Mouse (Mus musculus): ENCODE measurements around the gene Rin3.
"Not testable (repeated sequence)": the region's sequence is repeated elsewhere in the genome, so short reads cannot be mapped to it uniquely, and the experiment has no call there.

The Rin3 gene

DNA sequence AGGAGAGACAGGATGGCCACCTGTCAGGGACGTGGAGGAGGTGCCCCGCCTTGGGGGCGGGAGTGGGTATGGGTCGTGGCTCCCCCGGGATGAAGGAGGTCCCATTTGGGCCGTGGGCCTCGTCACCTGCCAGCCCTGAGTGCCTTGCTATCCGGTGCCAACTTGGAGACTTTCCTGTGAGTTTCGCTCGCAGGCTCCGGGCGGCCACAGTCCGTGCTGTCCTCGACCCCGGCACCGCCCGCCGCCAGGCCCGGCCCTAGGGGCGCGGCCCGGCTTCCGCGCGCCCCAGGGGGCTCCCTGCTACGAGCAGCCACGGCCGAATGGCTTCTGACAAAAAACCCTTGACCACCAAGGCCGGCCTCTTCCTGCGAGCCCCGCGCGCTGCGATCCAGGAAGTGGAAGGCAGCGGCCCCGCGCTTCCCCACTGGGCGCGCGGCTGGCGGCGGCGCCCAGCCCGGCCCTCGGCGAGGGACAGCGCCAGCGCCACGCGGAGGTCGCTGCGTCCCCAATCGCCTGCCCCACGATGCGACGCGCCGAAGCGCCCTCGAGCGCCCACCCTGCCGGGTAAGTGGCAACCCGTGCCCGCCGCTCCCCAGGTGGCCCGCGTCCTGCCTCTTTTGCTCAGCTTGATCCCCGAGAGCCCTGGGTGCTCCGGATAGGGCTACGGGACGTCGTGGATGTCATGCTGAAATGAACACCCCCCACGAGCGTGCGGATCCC is at the start of gene Rin3:
TSS of gene Rin3 (plus strand) at position 286 of the 720 bp plus-strand sequence.
- peak in 1 of 2 experiments; percentile 21 for DNase-seq

DNA sequence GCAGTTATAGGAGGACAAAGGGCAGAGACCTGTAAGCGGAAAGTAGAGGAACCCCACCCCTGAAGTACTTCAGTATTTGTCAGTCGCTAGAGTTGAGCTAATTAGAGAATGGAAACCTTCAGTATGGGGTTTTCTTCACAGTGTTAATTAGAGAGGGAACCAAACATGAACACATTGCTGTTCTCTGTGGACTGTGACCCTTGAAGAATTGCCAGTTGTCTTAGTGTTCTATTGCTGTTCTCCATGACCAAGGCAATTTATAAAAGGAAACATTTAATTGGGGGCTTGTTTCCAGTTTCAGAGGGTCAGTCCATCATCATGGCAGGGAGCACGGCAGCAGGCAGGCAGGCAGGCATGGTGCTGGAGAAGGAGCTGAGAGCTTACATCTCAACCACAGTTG is 47.3 kb upstream of the Rin3 start:
- no peak for DNase-seq

DNA sequence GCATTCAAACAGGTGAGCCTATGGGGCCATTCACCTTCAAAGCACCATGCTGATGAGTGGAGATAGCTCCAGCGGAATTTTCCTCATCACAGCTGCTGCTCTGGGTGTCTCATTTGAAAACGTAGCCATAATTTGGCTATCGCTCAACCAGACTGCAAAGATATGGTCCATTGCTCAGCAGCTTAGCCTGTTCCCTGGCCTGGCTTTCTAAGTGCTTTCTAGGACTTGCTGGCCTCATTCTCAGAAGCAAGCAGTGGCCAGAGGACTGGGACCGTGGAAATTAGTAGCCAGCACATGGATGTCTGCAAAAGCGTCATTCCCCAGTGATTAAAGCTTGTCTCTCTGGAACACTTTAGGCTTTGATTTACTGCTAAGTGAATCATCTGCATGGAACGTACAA is 46.5 kb upstream of the Rin3 start:
- no peak for DNase-seq

DNA sequence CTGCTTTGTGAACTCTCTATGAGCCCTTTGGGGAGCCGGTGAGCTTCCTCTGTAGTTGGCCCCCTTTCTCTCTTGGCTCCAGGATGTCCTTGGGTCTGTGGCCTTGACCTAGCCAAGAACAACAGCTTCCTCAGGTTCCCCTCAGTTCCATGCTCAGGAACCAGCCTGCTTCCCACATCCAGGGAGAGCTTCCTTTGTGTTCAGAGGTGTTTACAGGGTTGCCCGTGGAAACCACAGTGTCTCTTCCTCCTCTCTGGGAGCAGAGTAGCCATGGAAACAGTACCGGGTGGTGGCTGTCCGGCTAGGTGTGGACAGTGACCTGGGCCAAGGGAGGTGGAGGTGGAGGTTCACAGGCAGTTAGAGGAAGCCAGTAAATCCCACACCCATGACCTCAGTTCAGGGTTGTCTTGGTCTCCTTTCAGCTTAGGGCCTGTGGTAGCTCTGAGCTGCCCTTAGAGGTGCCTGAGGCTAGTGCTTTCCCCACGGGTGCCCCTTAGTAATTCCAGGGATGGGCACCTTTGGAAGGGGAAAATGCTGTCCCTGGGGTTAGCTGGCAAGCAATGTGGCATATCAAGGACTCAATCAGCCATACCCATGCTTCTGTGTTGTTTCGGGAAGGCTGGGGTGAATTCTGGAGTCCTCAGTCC is 40.6 kb upstream of the Rin3 start:
- DNase-seq = no peak

DNA sequence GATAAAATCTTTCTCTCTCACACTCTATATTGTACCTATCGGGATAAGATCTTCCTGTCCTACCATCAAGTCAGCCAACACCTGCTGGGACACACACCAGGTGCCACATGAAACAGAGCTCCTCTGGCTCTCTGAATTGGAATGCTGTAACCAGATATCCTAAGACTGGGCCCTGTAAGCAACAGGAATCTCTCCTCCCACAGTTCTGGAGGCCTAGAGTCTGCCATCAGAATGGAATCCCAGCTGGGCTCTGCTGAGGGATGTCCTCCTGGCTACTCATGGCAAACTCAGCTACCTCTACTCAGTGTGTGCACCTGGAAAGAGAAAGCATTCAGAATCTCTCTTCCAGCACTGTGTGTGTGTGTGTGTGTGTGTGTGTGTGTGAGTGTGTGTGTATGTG is 38.9 kb upstream of the Rin3 start:
- DNase-seq = no peak

DNA sequence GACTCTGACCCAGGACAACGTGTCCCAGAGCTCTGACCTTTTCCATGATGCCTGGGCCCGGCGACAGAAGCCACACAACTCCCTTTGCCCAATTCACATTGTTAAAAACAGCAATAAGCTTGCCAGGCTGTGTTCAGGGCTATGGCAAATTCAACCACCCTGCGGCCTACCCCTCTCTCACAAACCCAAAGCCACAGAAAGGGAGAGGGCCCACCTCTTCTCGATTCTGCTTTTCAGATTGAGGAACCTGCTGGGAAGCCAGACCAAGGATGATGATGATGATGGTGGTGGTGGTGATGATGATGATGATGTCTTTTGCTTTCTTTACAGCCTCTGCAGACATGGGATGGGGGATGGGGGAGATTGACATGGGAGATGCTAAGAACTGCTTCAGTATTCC is 36.6 kb upstream of the Rin3 start:
- no peak for DNase-seq

DNA sequence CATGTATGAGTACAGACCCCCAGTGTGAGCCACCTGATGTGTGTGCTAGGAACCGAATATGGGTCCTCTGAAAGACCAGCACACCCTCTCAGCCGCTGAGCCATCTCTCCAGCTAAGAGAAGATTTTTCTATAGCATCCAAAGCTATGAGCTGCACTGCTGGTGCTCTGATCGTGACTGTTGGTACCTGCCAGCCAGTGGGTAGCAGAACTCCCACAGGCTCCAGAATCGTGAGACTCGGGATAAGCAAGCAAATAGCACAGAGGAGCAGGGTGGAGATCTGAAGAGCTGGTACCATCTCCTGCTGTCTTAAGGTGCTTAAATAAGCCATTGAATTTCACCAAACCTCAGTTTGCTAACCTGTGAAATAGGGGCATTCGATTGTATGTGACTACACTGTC is 34.7 kb upstream of the Rin3 start:
- no peak for DNase-seq

DNA sequence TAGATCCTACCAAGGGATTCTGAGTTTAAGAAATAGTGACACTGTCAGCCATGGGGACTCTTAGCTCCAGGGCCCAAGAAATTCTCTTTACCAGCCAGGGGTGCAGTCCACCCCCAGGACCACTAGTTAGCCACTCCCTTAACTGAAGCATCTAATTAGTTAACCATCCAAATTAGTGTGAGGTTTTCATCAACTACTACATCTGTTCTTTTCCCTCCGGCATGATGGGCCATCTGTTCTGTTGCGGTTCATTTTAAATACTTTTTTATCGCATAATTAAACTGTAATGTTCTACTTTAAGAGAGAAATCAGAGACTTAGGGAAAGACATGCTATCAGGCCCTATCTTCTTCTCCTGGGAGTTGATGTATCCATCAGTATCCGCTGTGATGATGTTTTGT is 32.5 kb upstream of the Rin3 start:
- no peak for DNase-seq

DNA sequence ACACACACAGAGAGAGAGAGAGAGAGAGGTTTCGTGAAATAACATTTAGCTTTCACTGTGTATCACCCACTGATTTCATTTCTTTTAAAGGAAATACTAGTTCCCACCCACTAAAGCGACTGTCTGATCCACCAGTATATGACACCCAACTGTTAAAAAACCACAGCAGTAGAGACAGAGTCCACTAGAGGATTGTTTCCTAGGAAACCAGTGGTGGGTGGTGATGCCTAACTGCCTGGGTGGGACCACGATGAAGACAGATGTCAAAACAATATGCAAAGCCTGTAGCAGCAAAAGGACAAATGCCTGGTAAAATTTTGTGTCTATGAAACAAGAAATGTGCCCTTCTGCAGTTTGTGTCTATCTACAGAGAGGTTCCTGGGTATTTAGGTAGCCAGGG is 31.8 kb upstream of the Rin3 start:
- DNase-seq = no peak

DNA sequence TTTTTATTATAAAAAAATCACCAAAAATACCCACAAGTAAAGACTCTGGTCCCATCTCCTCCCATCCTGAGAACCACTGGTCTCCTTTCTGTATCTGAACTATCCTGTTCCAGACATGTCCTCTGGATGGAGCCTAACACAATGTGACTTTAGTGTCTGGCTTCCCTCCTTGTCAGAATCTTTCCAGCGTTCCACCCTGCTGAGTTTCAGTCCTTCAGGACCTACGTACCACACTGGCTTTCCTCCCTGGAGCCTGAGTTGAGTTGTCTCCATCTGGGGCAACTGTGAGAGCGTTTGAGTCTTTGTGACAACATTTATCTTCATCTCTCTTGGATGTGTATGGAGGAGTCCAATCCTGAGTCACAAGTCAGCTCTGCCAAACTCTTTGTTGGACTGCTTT is 30.9 kb upstream of the Rin3 start:
- DNase-seq = no peak

DNA sequence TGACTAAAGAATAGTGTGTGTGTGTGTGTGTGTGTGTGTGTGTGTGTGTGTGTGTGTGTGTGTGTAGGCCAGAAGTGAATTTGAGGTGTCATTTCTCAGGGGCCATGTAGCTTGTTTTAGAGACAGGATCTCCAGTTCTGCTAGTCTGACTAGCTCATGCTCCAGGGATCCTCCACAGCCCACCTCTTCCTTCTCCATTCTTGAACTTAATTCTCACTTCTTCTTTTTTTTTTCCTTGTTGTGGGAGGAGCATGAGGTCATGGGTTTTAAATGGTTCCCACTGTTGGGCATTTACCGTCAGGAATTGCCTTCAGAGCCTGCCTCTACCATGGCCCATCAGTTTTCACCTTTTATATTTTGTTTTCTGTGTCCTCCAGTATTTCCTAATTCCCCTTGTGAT is 30.3 kb upstream of the Rin3 start:
- no peak for DNase-seq

DNA sequence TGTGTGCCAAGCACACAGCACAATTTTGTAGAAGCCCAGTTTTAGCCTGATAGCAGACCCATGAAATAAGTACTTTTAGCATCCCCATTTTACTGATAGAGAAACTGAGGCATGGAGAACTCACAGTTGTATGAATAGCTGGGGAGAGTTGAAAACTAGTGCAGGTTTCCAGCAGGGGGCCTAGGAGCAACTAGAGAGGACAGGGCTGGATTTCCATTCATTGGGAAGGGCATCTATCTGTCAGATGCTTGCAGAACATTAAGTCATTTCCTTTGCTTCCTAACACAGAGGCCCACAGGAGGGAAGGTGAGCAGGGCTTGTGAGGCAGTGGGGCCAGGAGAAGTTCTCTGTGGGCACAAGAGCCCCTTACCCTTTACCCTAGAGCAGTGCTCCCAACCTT is 27.8 kb upstream of the Rin3 start:
- no peak for DNase-seq

DNA sequence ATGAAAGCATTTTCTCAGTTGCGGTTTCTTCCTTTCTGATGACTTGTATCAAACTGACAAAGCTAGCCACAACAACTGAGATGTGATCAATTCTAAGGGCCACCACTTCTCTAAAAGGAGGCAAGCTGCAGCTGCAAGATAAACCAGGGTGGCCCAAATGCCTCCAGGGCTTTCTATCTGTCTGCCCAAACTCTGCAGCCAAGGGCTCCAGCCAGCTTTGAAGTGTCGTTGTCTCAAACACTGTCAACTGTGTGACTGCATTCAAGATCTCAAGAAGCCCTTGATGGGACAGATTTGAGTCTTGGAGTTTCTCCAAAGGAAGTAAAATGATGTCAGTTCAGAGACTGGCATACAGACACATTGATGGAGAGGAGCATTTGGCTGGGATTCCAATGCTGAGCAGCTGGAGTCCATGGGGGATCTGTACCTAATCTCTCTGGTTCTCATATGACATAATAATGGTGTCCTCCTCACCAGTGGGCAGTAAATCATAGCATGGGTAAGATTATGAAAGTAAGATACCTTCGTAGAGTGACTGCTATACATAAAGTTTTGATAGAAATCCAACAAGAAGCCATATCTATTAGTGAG is 24.2 kb upstream of the Rin3 start:
- DNase-seq = no peak

DNA sequence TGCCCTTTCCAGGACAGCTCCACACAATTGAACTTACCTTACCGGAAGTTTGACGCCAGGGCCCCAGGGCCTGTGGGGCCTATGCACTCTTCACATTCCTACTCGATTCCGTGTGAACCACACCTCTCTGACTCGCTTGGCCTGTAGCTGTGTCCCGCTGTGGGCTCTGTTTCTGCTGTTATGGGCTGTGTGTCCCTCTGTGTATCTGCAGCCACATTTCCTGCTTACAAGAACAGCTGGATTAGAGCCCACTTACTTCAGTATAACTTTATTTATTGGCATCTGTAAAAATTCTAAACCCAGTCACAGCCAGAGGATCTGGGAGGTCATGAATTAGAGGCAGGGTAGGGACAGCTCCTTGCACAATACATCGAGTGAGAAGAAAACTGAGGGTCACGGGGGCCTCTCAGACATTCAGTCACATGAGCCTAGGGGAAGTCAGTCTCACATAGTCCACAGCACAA is 20.9 kb upstream of the Rin3 start:
- no peak for DNase-seq

DNA sequence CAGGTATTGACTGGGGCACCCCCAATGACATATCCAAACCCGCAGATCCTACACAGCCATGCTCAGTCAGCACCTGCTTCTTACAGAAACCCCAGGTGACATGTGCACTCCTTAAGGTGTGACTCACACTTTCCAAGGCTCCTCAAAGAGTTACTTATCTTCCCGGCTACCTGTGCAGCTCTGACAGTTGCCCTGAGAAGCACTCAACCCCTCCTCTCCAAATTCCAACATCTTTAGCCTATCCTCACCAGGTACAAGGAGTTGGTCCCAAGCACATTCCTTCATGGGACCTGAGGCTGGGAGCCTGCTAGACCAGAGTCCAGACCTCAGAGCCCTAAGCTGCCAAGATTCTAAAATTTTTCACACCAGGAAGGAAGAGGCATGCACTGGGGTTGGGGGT is 20.0 kb upstream of the Rin3 start:
- DNase-seq = no peak

DNA sequence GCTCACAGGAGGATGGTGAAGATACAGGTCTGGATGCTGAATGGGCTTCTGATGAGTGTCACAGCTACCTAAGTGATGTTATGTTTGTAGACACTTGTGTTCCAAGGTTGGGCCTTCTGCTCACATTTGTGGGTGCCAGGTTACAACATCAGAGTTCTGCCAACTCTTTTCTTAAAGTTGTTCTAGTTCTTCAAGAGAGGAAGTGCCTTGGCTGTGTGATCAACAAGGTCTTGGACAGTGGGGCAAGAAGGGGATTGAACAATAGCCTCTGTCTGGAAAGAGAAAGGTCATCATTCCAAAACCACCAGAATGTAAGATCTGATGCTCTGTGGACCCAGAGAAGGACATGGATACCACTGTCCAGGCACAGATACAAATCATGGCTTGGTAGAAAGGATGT is 19.6 kb upstream of the Rin3 start:
- DNase-seq = no peak

DNA sequence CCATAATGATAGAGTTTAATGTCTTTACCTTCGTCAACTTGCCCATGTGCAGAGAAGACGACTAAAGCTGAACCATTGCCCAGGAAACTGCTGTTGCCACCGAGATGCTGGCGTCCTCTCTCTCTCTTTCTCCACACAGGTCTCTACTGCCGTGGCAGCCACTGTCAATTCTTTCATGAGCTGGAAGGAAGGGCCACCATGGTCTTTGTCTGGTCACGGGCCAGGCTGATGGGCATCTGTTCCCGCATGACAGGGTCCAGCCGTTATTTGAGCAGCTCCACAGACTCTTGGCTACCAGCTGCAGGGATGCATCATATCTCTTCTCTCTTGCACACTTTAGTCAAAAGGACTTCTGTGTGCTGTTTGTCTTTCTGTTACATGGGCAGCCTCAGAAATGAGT is 16.4 kb upstream of the Rin3 start:
- no peak for DNase-seq

DNA sequence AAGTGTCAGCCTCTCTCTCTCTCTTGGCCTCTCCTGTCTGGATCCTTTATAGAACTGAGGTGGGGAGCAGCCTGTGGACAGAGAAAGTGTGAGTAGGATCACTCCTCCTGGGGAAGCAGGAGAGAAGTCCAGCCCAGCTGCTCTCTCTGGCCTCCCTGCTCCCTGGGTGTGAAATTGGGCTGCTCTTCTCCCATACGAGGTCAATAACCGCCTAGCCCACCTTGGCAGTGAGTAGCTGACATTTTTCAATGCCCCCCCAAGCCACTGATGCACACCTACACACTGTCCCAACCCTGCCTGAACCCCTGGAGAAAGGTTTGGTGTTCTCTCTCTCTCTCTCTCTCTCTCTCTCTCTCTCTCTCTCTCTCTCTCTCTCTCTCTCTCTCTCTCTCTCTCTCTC is 13.7 kb upstream of the Rin3 start:
- no peak for DNase-seq

DNA sequence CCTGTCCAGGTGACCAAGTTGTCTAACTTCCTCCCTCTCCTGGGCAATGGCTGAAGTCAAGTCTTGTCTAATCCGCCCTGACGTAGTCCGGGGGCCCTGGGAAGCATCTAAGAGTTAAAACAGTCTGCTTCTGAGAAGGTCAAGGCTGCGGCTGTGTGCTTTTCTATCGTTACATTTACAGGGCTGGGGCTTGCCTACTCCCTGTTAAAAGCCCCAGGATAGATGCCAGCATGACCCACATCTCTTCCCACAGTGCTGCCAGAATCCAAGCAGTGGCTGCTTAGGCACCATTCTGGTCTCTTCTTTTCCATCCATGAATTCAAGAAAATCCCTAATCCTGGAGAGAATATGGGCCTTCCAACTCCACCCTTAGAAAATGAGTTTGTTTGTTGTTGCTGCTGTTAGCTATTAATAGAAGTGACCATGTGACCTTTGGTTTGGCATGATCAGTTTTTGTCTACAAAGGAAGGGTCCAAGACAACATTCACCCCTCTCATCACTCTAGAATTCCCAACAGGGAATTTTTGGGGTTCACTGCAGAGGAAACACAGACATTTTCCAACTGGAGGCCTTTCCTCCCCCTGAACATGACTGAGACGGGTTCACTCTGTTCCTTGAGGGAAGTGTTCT is 12.0 kb upstream of the Rin3 start:
- DNase-seq = no peak

DNA sequence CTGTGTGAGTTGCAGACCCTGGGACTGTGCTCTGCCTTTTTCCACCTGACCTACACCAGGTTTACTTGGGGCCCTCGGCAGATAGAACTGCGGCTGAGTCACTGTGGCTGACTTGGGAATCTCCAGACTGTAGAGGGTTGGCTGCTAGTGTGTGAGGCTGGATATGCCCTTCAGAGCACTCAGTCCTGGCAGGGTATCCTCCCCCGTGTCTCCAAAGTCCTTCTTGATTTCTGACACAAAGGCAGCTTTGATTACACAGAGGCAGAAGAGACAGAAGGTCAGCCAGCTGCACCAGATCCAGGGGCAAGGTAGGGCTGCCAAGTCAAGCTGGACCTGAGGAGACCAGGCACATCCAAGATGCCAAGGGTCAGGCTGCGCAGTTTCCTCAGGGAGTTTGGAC is 11.4 kb upstream of the Rin3 start:
- no peak for DNase-seq

DNA sequence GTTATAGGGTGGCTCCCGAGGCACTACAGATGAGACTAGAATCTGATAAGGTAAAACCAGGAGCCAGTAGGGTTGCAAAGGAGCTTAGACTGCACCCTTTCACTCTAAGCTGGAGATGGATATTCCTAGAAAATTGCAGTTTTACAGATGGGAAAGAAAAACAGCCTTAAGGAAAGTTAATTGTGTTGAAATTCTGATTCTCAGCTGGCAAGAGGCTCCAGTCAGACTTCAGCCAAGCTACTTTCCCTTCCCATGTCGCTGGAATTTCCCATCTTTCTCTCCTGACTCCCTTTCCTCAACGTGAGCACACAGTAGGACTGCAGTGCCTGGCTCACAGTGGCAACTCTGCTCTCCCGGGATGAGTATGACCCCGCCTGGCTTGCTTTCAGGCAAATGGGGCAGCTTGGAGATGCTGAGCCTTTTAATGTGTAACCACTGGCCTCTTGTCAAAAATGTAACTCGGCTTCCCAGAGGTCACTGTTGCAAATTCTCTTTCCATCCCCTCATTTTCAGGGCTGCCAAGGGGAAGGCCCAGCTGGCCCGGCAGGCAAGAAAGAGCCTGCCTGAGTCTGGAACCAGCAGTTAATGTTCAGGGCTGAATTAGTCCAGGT is 6.9 kb upstream of the Rin3 start:
- peak in 1 of 2 experiments; percentile 6 for DNase-seq

DNA sequence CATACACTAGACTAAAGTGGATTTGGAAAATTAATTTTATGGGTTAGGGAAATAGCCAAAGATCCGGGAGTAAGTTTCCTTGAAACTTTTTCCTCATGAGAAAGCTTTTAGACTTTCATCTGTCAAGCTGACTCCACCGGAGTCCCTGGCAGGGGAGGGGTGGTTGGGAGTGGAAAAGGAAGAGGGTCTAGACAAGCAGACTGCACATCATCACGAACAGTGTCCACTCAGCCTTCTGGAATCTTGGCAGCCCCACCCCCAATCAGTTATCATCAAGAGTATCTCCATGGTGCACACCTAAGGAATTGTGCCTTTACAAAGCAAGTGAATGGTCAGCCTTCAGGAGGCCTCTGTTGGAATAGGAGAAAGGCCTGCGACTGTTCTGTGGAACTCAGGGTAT is 2.6 kb upstream of the Rin3 start:
- DNase-seq = not testable (repeated sequence)

DNA sequence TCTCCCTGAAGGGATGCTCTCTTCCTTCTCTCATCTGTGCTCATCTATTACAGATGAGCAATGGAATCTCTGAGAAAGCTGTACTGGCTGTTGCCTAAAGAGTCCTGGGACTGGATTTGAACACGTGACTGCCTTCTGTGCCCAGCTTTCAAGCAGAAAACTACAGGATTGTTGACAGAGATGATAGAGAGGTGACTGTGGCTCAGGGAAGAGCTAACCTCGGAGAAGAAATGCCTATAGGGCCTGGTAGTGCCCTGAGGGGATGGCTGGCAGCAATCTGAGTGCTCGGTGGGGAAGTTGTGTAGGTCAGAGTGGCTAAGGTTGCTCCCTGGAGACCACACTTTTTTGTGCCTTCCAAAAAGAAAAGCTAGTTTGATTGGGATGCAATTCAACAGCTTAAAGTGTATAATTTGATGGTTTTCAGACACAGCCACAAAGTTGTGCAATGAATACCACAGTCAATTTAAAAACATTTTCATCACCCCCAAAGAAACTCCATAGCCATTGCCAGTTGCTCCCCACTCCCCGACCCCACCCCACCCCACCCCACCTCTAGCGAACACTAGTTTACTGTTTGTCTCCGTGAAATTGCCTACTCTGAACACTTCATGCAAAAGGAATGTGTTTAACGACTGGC is 1.9 kb upstream of the Rin3 start:
- DNase-seq = no peak

Data from cerebellum, adult 18-20 months (tissue).